Mouse (Mus musculus): Measurements from ENCODE around the gene Tpp2. TPM values are rescaled to one million over a fixed set of nuclear protein-coding genes. Genes with fewer than 3 reads are reported as not detected.
"Not testable (repeated sequence)": the region's sequence is repeated elsewhere in the genome, so short reads cannot be mapped to it uniquely, and the experiment has no call there.

The Tpp2 gene
- polyA plus RNA-seq, 1 experiment = 2.4 TPM

DNA sequence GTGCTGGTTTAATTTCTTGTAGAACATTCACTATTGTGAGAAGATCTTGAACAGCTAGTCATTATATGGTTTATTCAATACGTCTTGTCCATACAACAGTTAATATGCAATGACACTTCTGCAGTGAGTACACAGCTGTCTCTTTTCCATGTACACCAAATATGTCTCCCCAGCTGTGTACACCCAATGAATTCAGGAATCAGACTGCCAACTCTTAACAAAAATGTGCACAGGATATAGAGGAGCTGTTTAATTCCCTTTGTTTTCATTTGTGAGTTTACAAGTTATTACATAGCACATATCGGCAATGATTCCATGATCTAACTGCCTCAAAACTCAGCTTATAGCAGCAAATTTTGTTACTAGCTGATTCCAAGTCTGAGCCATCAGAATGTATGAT is 71.1 kb downstream of the Tpp2 start:
- Histone ChIP-seq H3K4me1 (peaks cover 7% of the 10 kb centered on the region), H3K27me3 (replicated peaks) (no peaks in the 10 kb centered on the region), H3K4me3 (replicated peaks) (no peak overlapping the region), H3K36me3 (replicated peaks; ENCODE audit: low read length) (peaks cover 87% of the 10 kb centered on the region), H3K9me3 (no peaks in the 10 kb centered on the region)
- TF ChIP-seq GATA1 (IDR thresholded peaks at IDR 0.05; ENCODE audit: borderline replicate concordance, low read length) = no peak
- TF ChIP-seq FLI1 (IDR thresholded peaks at IDR 0.05; ENCODE audit: low read length) = no peak

- TF ChIP-seq FLI1 (IDR thresholded peaks at IDR 0.05; ENCODE audit: low read length) (no peak), GATA1 (IDR thresholded peaks at IDR 0.05; ENCODE audit: borderline replicate concordance, low read length) (no peak)
- no peaks in the 10 kb centered on the region for H3K9me3 ChIP-seq
- H3K36me3 ChIP-seq (replicated peaks; ENCODE audit: low read length) = no peaks in the 10 kb centered on the region
- H3K27me3 ChIP-seq (replicated peaks) = peaks cover 4% of the 10 kb centered on the region
- no peak overlapping the region for H3K4me3 ChIP-seq (replicated peaks)
- H3K4me1 ChIP-seq = no peaks in the 10 kb centered on the region
Measured at GRCm38 (mm10) chr1:44015556-44015955, 82.1 kb downstream of the Tpp2 start.

- no peak for TF ChIP-seq GATA1 (IDR thresholded peaks at IDR 0.05; ENCODE audit: borderline replicate concordance, low read length)
- no peak for TF ChIP-seq FLI1 (IDR thresholded peaks at IDR 0.05; ENCODE audit: low read length)
- H3K4me3 ChIP-seq (replicated peaks) = no peak within 1 kb of the TSS
- H3K4me1 ChIP-seq = no peaks in the 10 kb centered on the region
- H3K9me3 ChIP-seq = no peaks in the 10 kb centered on the region
- no peaks in the 10 kb centered on the region for H3K36me3 ChIP-seq (replicated peaks; ENCODE audit: low read length)
- H3K27me3 ChIP-seq (replicated peaks) = peaks cover 10% of the 10 kb centered on the region
Measured at GRCm38 (mm10) chr1:44019934-44020333, 86.5 kb downstream of the Tpp2 start, which contains the start of gene Mettl21c. Gene Mettl21c, minus strand, starts transcription at chr1:44020034.

GRCm38 (mm10) chr1:44022656-44023055 is 89.2 kb downstream of the Tpp2 start:
- Histone ChIP-seq H3K27me3 (replicated peaks) (peaks cover 8% of the 10 kb centered on the region), H3K4me3 (replicated peaks) (no peak overlapping the region), H3K9me3 (no peaks in the 10 kb centered on the region), H3K36me3 (replicated peaks; ENCODE audit: low read length) (no peaks in the 10 kb centered on the region), H3K4me1 (no peaks in the 10 kb centered on the region)
- TF ChIP-seq FLI1 (IDR thresholded peaks at IDR 0.05; ENCODE audit: low read length) (no peak), GATA1 (IDR thresholded peaks at IDR 0.05; ENCODE audit: borderline replicate concordance, low read length) (no peak)

DNA sequence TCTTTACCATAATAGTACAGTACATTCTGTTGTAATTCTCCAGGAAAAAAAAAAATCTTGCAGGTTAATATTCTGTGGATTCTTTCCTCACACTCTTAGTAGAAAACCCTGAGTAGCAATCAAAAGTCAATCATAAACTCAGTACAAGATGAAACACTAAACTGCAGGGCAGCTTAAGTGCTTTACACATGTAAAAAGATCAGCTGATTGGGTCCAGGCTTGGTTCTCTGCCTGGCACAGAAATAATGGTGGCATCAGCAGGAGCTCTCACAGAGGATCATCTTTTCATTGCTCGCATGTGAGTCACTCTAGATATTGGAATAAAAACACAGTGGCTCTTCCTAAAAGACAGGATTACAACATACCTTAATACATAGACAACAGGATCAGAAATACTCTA is 94.2 kb downstream of the Tpp2 start:
- Histone ChIP-seq H3K4me1 (no peaks in the 10 kb centered on the region), H3K9me3 (no peaks in the 10 kb centered on the region), H3K4me3 (replicated peaks) (no peak overlapping the region), H3K36me3 (replicated peaks; ENCODE audit: low read length) (no peaks in the 10 kb centered on the region), H3K27me3 (replicated peaks) (peaks cover 2% of the 10 kb centered on the region)
- TF ChIP-seq GATA1 (IDR thresholded peaks at IDR 0.05; ENCODE audit: borderline replicate concordance, low read length) (no peak), FLI1 (IDR thresholded peaks at IDR 0.05; ENCODE audit: low read length) (no peak)

DNA sequence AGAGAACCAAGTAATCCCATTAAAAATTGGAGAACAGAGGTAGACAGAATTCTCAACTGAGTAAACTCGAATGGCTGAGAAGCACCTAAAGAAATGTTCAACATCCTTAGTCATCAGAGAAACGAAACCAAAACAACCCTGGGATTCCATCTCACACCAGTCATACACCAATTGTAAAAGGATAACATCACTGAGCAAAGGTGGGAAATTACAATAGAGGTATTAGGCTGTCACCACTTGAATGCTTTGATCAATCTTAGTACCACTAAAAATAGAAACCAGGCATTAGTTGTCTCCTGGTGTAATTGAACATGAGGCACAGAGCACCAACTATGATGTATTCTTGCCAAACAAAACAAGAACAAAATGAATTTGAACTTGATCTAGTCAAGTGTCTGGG is 98.8 kb downstream of the Tpp2 start:
- H3K9me3 ChIP-seq = no peaks in the 10 kb centered on the region
- no peaks in the 10 kb centered on the region for H3K27me3 ChIP-seq (replicated peaks)
- H3K36me3 ChIP-seq (replicated peaks; ENCODE audit: low read length) = no peaks in the 10 kb centered on the region
- no peaks in the 10 kb centered on the region for H3K4me1 ChIP-seq
- TF ChIP-seq FLI1 (IDR thresholded peaks at IDR 0.05; ENCODE audit: low read length) (no peak), GATA1 (IDR thresholded peaks at IDR 0.05; ENCODE audit: borderline replicate concordance, low read length) (no peak)
- no peak overlapping the region for H3K4me3 ChIP-seq (replicated peaks)

GRCm38 (mm10) chr1:44032948-44033347 is 99.5 kb downstream of the Tpp2 start:
- TF ChIP-seq GATA1 (IDR thresholded peaks at IDR 0.05; ENCODE audit: borderline replicate concordance, low read length) (no peak), FLI1 (IDR thresholded peaks at IDR 0.05; ENCODE audit: low read length) (no peak)
- no peaks in the 10 kb centered on the region for H3K27me3 ChIP-seq (replicated peaks)
- H3K9me3 ChIP-seq = no peaks in the 10 kb centered on the region
- H3K4me1 ChIP-seq = no peaks in the 10 kb centered on the region
- no peak overlapping the region for H3K4me3 ChIP-seq (replicated peaks)
- no peaks in the 10 kb centered on the region for H3K36me3 ChIP-seq (replicated peaks; ENCODE audit: low read length)

DNA sequence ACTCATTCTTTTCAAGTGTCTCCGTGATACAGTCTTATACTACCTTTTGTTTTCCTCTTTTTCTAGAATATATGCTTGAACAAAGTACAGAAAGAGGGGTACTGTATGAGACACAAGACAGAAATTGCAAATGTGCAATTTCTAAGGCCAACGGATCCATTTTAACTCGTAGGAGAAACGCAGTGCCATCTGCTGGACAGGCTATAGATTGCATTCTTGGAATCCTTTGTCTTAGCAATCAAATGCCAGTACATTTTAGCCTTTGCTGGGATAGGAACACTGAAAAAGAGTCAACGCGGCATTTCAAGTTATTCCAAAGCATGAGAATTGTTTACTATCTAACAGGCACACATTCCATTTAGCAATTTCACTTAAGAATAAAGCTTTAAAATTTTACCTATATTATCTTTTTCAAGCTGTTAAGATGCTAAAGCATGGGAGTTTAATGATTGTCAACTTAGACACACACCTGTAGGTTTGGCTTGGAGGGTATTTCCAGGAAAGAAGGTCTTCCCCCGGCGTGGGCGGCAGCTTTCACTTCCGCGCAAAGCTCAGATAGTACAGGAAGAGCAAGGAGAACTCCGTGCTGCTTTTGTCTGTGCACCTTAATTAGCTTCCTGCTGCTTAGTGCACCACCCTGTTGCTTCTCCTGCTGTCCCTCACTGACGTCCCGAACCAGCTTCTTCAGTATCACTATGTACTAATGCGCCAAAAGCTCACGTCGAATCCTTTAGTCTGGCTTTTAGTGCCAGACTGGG is 108.5 kb downstream of the Tpp2 start:
- H3K9me3 ChIP-seq = no peaks in the 10 kb centered on the region
- TF ChIP-seq GATA1 (IDR thresholded peaks at IDR 0.05; ENCODE audit: borderline replicate concordance, low read length) = no peak
- no peak for TF ChIP-seq FLI1 (IDR thresholded peaks at IDR 0.05; ENCODE audit: low read length)
- H3K36me3 ChIP-seq (replicated peaks; ENCODE audit: low read length) = no peaks in the 10 kb centered on the region
- peaks cover 2% of the 10 kb centered on the region for H3K27me3 ChIP-seq (replicated peaks)
- peaks cover 13% of the 10 kb centered on the region for H3K4me1 ChIP-seq
- peak overlapping the region; percentile 92 for H3K4me3 ChIP-seq (replicated peaks)

DNA sequence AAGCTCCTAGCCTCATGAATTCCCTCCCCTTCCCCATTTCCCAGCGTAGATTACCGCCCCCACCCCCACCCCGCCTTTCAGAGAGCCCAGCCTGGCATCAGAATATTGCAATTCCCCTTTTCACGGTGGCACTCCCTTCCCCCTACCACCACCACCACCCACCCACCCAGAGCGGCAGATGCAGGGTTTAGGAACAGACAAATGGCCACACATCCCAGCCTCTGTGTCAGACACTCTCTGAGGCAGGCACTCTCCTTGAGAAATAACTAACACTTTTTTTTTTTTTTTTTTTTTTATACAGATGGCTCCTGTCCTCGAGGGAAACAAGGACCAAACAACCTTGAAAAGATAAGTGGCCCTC is 109.1 kb downstream of the Tpp2 start:
- peaks cover 2% of the 10 kb centered on the region for H3K27me3 ChIP-seq (replicated peaks)
- TF ChIP-seq FLI1 (IDR thresholded peaks at IDR 0.05; ENCODE audit: low read length) = no peak
- TF ChIP-seq GATA1 (IDR thresholded peaks at IDR 0.05; ENCODE audit: borderline replicate concordance, low read length) = no peak
- H3K4me3 ChIP-seq (replicated peaks) = peak overlapping the region; percentile 92
- H3K9me3 ChIP-seq = no peaks in the 10 kb centered on the region
- peaks cover 13% of the 10 kb centered on the region for H3K4me1 ChIP-seq
- H3K36me3 ChIP-seq (replicated peaks; ENCODE audit: low read length) = no peaks in the 10 kb centered on the region

GRCm38 (mm10) chr1:44045689-44046088 is 112.2 kb downstream of the Tpp2 start:
- not testable (repeated sequence) for H3K9me3 ChIP-seq; H3K4me3 ChIP-seq (replicated peaks); H3K27me3 ChIP-seq (replicated peaks); H3K36me3 ChIP-seq (replicated peaks; ENCODE audit: low read length)
- peaks cover 13% of the 10 kb centered on the region for H3K4me1 ChIP-seq

Measured in megakaryocyte, embryonic 14.5 days (primary cell).